Mouse (Mus musculus): ENCODE data around the gene Crybb3.

DNA sequence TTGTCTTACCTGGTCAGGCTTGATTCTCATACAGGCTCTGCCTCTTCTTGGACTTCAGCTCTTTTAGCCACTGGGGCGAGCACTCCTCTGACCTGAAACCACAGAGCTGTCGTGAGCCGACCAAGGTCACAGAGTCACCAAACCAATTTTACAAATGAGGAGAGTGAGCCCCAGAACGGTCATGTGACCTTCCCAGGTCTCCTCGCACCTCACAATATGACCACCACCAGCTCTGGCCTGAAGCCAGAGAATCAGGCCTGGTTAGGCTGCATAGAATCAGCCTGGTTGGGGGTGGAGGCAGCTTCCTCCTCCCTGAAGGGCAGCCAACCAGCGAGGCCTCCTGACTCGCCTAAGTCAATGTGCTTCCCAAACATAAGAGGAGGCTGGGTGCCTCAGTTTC is 11.0 kb upstream of the Crybb3 start:
- TF ChIP-seq CTCF (IDR thresholded peaks at IDR 0.05; ENCODE audit: borderline replicate concordance, insufficient read depth, low read depth, low read length) (no peak), POLR2A (IDR thresholded peaks at IDR 0.05; ENCODE audit: borderline replicate concordance, insufficient read depth, low read length) (no peak)
